Comparison of ENCODE assay signal across 8 mouse cellular contexts in genomic region chr7:27591266-27592216, GRCm38 (mm10). TPM values are rescaled to one million over a fixed set of nuclear protein-coding genes. Genes with fewer than 3 reads are reported as not detected.
DNase-seq lines count a peak whose midpoint lies in the region; ATAC-seq lines count a peak whose summit lies in the region.

TSS of gene Akt2 (plus strand) at chr7:27591552.

- H3K9ac ChIP-seq in embryonic facial prominence, embryonic 12.5 days: peak within 1 kb of the TSS; percentile 79
- peak within 1 kb of the TSS; percentile 89 for H3K9ac ChIP-seq in limb, embryonic 13.5 days
- H3K9ac ChIP-seq in midbrain, embryonic 16.5 days (ENCODE audit: low read depth, low read length): peak within 1 kb of the TSS; percentile 82

- H3K4me3 ChIP-seq in embryonic facial prominence, embryonic 12.5 days: peak within 1 kb of the TSS; percentile 78
- H3K4me3 ChIP-seq in limb, embryonic 13.5 days: peak within 1 kb of the TSS; percentile 73
- peak within 1 kb of the TSS; percentile 73 for H3K4me3 ChIP-seq in midbrain, embryonic 16.5 days (ENCODE audit: low read depth, low read length)

- peak within 1 kb of the TSS; percentile 74 for H3K4me2 ChIP-seq in embryonic facial prominence, embryonic 12.5 days (replicated peaks)
- H3K4me2 ChIP-seq in limb, embryonic 13.5 days (replicated peaks): peak within 1 kb of the TSS; percentile 80
- peak within 1 kb of the TSS; percentile 85 for H3K4me2 ChIP-seq in midbrain, embryonic 16.5 days (ENCODE audit: low read length)

- peak within 1 kb of the TSS; percentile 98 for H3K27ac ChIP-seq in embryonic facial prominence, embryonic 12.5 days
- H3K27ac ChIP-seq in limb, embryonic 13.5 days: peak within 1 kb of the TSS; percentile 98
- peak within 1 kb of the TSS; percentile 98 for H3K27ac ChIP-seq in midbrain, embryonic 16.5 days (ENCODE audit: low read length)

- WGBS in embryonic facial prominence, embryonic 12.5 days: under 1% methylated on average over 58 of the region's 71 CpGs
- under 1% methylated on average over 51 of the region's 71 CpGs for WGBS in limb, embryonic 13.5 days
- under 1% methylated on average over 56 of the region's 71 CpGs for WGBS in midbrain, embryonic 16.5 days

- H3K9me3 ChIP-seq in embryonic facial prominence, embryonic 12.5 days: no peaks in the 10 kb centered on the region
- H3K9me3 ChIP-seq in limb, embryonic 13.5 days: no peaks in the 10 kb centered on the region
- H3K9me3 ChIP-seq in midbrain, embryonic 16.5 days (replicated peaks; ENCODE audit: control insufficient read depth, low read length, poor library complexity, severe bottlenecking): no peaks in the 10 kb centered on the region

- peak; percentile 84 for DNase-seq in 3134 (ENCODE audit: extremely low read depth, insufficient read length, low spot score)
- DNase-seq in adrenal gland, postnatal 25 days: peak; percentile 87
- peak; percentile 100 for DNase-seq in heart, adult 11 months
- peak; percentile 89 for DNase-seq in kidney, adult 18-20 months
- peak; percentile 86 to 89 for DNase-seq in spleen, postnatal 10 days (ENCODE audit: low spot score in 2 of 2)

- H3K27me3 ChIP-seq in embryonic facial prominence, embryonic 12.5 days: no peaks in the 10 kb centered on the region
- no peaks in the 10 kb centered on the region for H3K27me3 ChIP-seq in limb, embryonic 13.5 days
- no peaks in the 10 kb centered on the region for H3K27me3 ChIP-seq in midbrain, embryonic 16.5 days (ENCODE audit: control insufficient read depth, insufficient read depth, low read depth, low read length)

- ATAC-seq in embryonic facial prominence, embryonic 12.5 days (ENCODE audit: insufficient number of reproducible peaks, insufficient read depth, low FRiP score, low TSS enrichment): peak; percentile 93
- ATAC-seq in limb, embryonic 13.5 days (ENCODE audit: low FRiP score, low read depth): peak; percentile 94
- ATAC-seq in midbrain, embryonic 16.5 days: peak; percentile 95

- H3K4me1 ChIP-seq in embryonic facial prominence, embryonic 12.5 days: peaks cover 12% of the 10 kb centered on the region
- H3K4me1 ChIP-seq in limb, embryonic 13.5 days: peaks cover 22% of the 10 kb centered on the region
- peaks cover 16% of the 10 kb centered on the region for H3K4me1 ChIP-seq in midbrain, embryonic 16.5 days (ENCODE audit: control insufficient read depth, insufficient read depth, low read length)

- peaks cover 5% of the 10 kb centered on the region; the same call in 1 of the 2 replicates for H3K36me3 ChIP-seq in embryonic facial prominence, embryonic 12.5 days
- H3K36me3 ChIP-seq in limb, embryonic 13.5 days: peaks cover 15% of the 10 kb centered on the region
- no peaks in the 10 kb centered on the region for H3K36me3 ChIP-seq in midbrain, embryonic 16.5 days (ENCODE audit: control insufficient read depth, insufficient read depth, low read length)

RNA-seq across cellular contexts. Expression of gene Akt2, which starts in this region (rescaled TPM):
- 150 and 209 TPM in 2 replicates for total RNA-seq in adrenal gland, postnatal 25 days (2021)
- 114 and 115 TPM in 2 replicates for polyA plus RNA-seq in embryonic facial prominence, embryonic 12.5 days (2016; fragmentation: Nextera tagmentation; extraction: Ambion mirVana)
- 114 and 117 TPM in 2 replicates for polyA plus RNA-seq in limb, embryonic 13.5 days (2015; fragmentation: Nextera tagmentation; extraction: Ambion mirVana)
- 49.9 and 57.0 TPM in 2 replicates for polyA plus RNA-seq in midbrain, embryonic 16.5 days (2015; fragmentation: Nextera tagmentation; extraction: Ambion mirVana)

Comparison
In these comparisons a context has a peak if more than half of its experiments do, and no peak if none do; other contexts are left out.
1. Peak in every context shown above with its lines: DNase-seq, ATAC-seq, H3K4me3 ChIP-seq and H3K27ac ChIP-seq.